Mouse (Mus musculus): ENCODE measurements around the gene Fam213a. TPM values are rescaled to one million over a fixed set of nuclear protein-coding genes. Genes with fewer than 3 reads are reported as not detected.

Fam213a gene
- polyA plus RNA-seq (2012; rRNA removed): 84.7 and 87.4 TPM in 2 replicates

DNA sequence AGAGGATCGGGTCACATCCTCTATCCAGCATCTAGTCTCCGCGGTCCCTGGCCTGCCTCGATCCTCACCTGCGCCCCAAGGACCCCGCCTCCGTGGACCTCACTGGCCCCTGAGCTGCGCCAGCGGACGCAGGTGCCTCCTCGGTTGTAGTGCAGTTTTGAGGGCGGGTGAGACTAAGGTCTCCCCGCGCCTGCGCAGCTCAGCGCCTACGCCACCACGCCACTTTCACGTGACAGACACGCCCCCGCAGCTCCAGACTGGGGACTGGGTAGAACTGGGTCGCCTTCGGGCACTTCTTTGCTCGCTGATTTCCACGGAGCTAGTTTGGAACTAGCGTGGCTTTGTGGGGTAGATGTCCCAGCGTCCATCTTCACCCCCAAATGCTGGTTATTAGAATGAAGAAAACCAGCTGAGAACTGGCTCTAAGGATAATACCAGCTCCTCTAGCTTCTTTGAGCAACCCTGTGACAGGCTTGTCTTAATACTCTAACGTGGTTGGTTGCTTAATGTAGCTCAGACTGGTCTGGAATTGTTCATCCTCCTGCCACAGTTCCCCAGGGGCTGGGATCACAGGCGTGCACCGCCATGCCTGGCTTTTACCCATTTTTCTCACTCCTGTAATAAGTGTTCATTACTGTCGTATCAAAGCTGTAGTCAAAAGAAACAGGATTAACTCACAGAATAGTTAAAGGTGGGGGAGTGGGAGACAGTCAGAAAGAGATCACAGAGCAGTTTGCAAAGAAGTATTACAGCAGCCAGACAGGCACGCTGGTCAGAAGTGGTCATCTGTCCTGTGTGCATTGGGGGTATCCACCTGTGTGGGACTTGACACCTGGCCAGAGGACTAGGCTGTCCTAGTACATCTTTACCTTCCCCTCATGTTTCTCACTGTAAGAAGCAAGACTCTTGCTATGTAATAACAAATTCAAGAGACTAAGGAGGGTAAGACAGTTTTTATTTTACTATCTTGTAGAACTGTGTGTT lies at the start of gene Fam213a:
Gene Fam213a (minus strand): TSS at position 159 of the 984 bp plus-strand sequence.

DNA sequence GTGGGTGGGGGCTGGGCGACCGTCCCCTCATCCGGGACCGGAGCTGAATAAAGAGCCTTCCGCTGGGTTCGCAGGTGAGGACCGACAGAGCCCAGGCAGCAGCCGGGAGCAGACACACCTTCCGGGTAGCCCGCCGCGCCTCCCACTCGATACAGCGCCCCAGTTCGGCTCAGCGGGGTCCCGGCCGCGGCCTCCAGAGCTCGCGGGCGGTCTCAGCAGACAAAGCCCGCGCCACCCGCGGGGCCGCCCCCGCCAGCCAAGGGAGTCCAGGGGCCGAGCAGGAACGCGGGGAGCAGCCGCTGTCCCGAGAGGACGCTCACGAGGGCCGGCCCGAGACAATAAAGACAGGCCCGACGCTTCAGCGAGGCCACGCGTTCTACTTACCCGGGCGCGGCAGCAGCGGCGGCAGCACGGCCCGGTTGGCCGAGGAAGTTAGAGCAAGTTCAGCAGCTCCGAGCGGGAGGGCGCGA lies 47.2 kb downstream of the Fam213a start, which contains the start of gene Tspan14:
Gene Tspan14 (minus strand): TSS at position 416 of the 470 bp plus-strand sequence.

Other genes with a start within 250 kb of the Fam213a start
- 0.14 and 0.17 TPM in 2 replicates for gene Sh2d4b, start 120.5 kb downstream of the Fam213a start, polyA plus RNA-seq (2012; rRNA removed)
- 30.3 and 31.2 TPM in 2 replicates for gene Tspan14, start 47.0 kb downstream of the Fam213a start, polyA plus RNA-seq (2012; rRNA removed)
- not detected in 2 replicates for gene Dydc2, start 55.4 kb upstream of the Fam213a start, polyA plus RNA-seq (2012; rRNA removed)
- gene Dydc1, start 59.1 kb upstream of the Fam213a start, polyA plus RNA-seq (2012; rRNA removed): not detected in 2 replicates
- 218 and 257 TPM in 2 replicates for gene Mat1a, start 91.2 kb upstream of the Fam213a start, polyA plus RNA-seq (2012; rRNA removed)
- gene Sftpa1, start 118.0 kb upstream of the Fam213a start, polyA plus RNA-seq (2012; rRNA removed): 0.21 and 0.23 TPM in 2 replicates
- 33.7 and 43.4 TPM in 2 replicates for gene Mbl1, start 137.7 kb upstream of the Fam213a start, polyA plus RNA-seq (2012; rRNA removed)
- 0.21 and 0.84 TPM in 2 replicates for gene Sftpd, start 171.4 kb upstream of the Fam213a start, polyA plus RNA-seq (2012; rRNA removed)